Mouse (Mus musculus): Measurements from ENCODE around the gene Arid5a.

GRCm38 (mm10) chr1:36309498-36309901 lies 2.0 kb downstream of the Arid5a start:
- TF ChIP-seq MAFK (IDR thresholded peaks at IDR 0.05; ENCODE audit: insufficient read depth, low read depth, low read length) (no peak), CHD2 (IDR thresholded peaks at IDR 0.05; ENCODE audit: low read depth, low read length) (no peak)

All from ES-E14 (cell line).